Mouse (Mus musculus): ENCODE measurements around the gene Lfng.

Gene Lfng

GRCm38 (mm10) chr5:140607001-140607835 is at the start of gene Lfng:
Gene Lfng, plus strand, starts transcription at chr5:140607320.
- peak; percentile 84 for DNase-seq (ENCODE audit: low read depth, low spot score)

- no peak for DNase-seq (ENCODE audit: low read depth, low spot score)
Measured at GRCm38 (mm10) chr5:140562601-140563000, 44.5 kb upstream of the Lfng start.

GRCm38 (mm10) chr5:140564896-140565295 is 42.2 kb upstream of the Lfng start, which contains the start of gene Grifin:
Gene Grifin, minus strand, starts transcription at chr5:140565071.
- DNase-seq (ENCODE audit: low read depth, low spot score), result no peak

- no peak for DNase-seq (ENCODE audit: low read depth, low spot score)
Measured at GRCm38 (mm10) chr5:140565451-140565850, 41.7 kb upstream of the Lfng start.

- DNase-seq (ENCODE audit: low read depth, low spot score), result no peak
Measured at GRCm38 (mm10) chr5:140565856-140566255, 41.3 kb upstream of the Lfng start.

- DNase-seq (ENCODE audit: low read depth, low spot score), result no peak
Measured at GRCm38 (mm10) chr5:140566271-140566670, 40.8 kb upstream of the Lfng start.

GRCm38 (mm10) chr5:140567321-140567720 is 39.8 kb upstream of the Lfng start:
- no peak for DNase-seq (ENCODE audit: low read depth, low spot score)

- no peak for DNase-seq (ENCODE audit: low read depth, low spot score)
Measured at GRCm38 (mm10) chr5:140567751-140568150, 39.4 kb upstream of the Lfng start.

- no peak for DNase-seq (ENCODE audit: low read depth, low spot score)
Measured at GRCm38 (mm10) chr5:140568321-140568970, 38.7 kb upstream of the Lfng start.

- no peak for DNase-seq (ENCODE audit: low read depth, low spot score)
Measured at GRCm38 (mm10) chr5:140569032-140569595, 38.0 kb upstream of the Lfng start.

GRCm38 (mm10) chr5:140570223-140570870 is 36.8 kb upstream of the Lfng start:
- no peak for DNase-seq (ENCODE audit: low read depth, low spot score)

- DNase-seq (ENCODE audit: low read depth, low spot score), result no peak
Measured at GRCm38 (mm10) chr5:140571201-140571600, 35.9 kb upstream of the Lfng start.

GRCm38 (mm10) chr5:140571673-140572072 is 35.4 kb upstream of the Lfng start:
- no peak for DNase-seq (ENCODE audit: low read depth, low spot score)

- DNase-seq (ENCODE audit: low read depth, low spot score), result no peak
Measured at GRCm38 (mm10) chr5:140572611-140573010, 34.5 kb upstream of the Lfng start.

GRCm38 (mm10) chr5:140575381-140575866 is 31.7 kb upstream of the Lfng start:
- no peak for DNase-seq (ENCODE audit: low read depth, low spot score)

- no peak for DNase-seq (ENCODE audit: low read depth, low spot score)
Measured at GRCm38 (mm10) chr5:140579221-140579620, 27.9 kb upstream of the Lfng start.

GRCm38 (mm10) chr5:140579771-140580170 is 27.3 kb upstream of the Lfng start:
- no peak for DNase-seq (ENCODE audit: low read depth, low spot score)

- DNase-seq (ENCODE audit: low read depth, low spot score), result no peak
Measured at GRCm38 (mm10) chr5:140581569-140581968, 25.6 kb upstream of the Lfng start.

GRCm38 (mm10) chr5:140582995-140583731 is 24.0 kb upstream of the Lfng start:
- no peak for DNase-seq (ENCODE audit: low read depth, low spot score)

GRCm38 (mm10) chr5:140583732-140584368 is 23.3 kb upstream of the Lfng start:
- no peak for DNase-seq (ENCODE audit: low read depth, low spot score)

Data from embryo, embryonic 11.5 days (tissue).